Mouse (Mus musculus) forelimb bud, embryonic 11.5 days (tissue): ENCODE results near the gene Arid1a.
"Not testable (repeated sequence)": the region's sequence is repeated elsewhere in the genome, so short reads cannot be mapped to it uniquely, and the experiment has no call there.

Source experiments
- DNase-seq: peaks from one replicate; pipeline ENCODE4 v3.0.0-alpha.2; 2012; ENCODE audit warnings: low read depth, low spot score

Gene Arid1a

DNA sequence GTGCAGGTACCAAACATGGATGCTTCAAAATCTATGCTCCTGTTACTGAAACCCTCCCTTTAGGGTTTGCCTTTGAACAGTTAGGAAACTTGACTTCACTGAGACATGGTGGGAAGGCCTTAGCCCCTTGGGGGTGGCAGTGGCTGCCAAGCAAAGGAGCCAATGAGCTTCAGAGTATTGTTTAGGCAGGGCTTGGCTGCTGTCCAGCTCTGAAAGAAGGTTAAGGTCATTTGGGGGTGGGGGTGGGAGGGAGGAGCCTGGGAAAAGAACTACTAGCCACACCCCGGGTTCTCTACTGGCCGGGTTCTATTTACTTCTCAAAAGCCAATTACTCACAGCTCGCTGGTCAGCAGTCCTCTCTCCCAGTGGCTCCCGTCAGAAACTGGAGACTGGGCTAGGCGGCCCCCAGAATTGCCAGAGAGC, 81.0 kb downstream of the Arid1a start:
- peak; percentile 60 for DNase-seq

DNA sequence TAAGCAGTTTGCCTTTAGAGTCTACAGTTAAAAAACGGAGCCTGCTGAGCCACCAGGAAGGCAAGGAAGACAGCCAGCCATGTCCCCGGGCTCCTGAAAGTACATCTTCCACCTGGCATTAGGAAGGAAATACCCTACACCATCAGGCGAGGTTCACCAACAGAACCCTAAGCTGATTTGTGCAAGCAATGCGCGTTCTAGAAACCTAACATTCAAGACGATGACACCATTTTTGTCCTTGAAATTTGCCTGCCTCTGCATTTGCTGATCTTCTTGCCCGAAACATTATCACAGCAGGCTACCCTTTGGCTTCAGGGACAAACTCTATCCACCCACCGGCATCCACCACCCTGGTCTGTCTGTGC, 82.3 kb downstream of the Arid1a start:
- no peak for DNase-seq

DNA sequence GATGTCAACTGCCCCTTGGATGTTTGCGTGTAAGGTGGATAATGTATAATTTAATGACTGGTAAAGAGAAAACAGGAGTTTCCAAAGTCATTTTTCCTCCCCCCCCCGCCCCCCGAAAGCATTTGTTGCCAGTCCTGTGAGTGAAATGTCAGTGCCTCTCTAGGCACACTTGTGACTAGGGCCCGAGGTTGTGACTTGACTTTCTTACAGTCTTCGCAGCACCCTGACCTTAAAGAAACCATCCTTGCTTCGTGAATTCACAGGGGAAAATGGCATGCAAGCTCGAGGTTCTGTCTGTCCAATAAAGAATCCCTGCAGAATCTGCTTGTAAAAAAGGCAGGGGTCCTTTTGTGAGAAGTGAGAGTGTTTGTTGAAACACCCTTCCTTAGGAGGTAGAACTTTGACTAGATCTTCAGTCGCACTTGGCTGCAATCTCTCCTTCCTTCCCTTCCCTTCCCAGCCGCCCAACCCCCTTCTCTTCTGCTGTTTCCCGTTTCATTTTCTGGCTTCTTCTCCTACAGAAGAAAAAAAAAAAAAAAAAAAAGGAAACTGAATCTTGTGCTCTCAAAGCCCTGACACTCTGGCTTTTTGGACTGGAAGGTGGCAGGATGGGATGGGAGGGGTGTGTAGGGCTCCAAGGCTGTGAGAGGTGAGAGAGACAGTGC, 82.8 kb downstream of the Arid1a start:
- no peak for DNase-seq

DNA sequence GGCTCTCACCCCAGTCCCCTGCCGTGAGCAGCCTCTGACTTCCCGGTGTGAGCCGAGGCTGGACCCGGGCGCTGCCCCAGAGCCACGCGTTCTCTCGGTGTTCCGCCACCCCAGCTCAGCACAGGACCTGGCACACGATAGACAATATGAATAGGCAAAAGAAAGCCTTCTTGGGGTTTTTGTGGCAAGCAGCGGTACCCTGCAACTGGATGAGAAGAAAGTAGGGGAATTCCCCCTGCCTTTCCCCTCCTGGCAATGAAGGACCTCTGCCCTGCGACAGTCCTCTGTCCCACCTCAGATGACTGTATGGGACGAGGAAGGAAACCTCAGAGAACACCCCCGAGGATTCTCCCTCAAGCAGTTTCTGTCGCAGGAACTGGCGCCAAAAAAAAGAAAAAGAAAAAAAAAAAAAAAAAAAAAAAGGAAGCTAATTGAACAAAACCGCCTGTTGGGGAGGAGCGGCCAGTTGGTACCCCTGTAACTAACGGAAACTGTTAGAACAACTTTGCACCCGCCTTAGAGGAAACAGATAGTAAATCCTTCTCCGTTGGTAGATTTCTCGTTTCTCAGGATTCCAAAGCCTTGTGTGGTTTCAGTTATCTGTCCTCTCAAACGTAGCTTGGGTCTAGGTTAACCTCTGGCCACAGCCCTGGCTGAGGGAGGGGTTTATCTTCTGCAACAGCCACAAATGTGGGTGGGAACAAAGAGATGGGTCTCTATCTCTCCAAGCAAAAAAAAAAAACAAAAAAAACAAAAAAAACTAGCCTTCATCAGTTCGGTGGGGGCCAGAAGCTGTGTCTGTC, 83.5 kb downstream of the Arid1a start:
- DNase-seq: no peak

DNA sequence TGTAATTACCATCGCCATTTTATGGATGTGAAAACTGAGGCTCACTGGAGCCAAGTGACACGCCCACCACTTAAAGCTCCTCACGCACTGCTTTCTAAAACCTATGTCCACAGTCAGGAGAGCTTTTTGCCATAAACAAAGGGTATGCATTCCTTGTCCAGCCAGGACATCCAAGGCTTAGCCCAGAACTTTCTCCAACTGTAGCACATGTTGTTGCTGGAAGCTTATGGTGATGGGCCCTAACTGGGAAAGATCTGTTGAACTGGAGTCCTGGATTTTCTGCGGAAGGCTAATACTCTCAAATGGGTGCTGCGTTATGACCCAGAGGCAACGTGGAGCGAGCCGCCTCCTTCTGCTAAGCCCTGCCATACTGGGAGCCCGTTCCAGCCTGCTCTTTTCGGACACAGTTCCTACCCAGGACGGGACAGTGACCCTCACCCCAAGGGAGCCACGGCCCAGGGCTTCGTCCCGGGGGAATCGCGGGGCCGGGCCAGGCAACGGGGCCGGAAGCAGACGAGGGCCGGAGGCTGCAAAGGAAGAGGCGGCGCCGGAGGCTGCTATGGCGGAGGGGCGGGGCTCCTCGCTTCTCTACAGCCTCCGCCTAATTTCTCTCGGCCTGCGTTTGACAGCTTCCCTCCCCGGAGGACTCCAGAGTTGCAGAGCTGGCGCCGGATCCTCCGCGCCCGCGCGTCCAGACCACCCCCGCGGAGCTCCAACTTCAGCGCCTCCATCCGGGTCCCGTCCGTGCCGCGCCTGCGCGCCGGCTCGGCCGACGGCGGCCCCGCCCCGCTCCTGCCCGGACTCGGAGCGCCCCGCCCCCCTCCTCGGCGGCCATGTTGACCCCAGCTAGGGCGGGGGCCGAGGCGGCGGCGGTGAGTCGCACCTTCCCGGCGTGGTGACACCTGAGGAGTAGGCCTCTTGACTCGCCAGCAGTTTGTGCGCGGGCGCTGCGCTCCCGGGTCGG, 84.4 kb downstream of the Arid1a start, which contains the start of gene Pigv:
Pigv (minus strand) TSS at position 767 of the 964 bp plus-strand sequence.
- peak; percentile 87 for DNase-seq

DNA sequence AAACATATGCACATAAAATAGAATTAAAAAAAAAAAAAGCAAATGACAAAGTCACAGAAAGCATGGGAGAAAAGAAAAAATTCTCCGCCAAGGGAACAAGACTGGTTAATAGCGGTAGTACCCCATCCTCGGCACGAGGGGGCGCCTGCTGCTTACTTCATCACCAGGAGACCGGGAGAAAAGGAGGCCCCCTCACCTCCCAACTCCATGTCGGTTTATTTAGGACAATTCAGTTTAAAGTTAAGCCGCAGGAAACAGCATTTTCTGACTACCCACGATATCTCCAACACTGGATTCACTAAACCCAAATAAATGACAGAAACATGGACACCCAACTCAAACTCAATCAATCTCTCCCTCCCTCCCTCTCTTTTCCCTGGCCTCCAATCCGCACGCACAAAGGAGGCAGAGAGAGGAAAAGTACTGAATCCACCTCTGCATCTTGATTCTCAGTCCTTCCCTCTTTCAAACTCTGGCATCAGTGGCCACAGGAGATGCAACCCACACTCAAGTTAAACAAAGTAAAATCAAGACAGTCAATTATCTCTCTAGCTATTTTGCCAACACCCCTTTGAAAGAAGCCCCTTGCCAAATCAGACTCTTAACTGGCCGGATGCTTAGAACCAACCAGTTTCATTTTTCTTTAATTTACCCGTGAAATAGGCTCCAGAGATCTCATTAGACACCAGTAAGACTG, 85.2 kb downstream of the Arid1a start:
- peak; percentile 80 for DNase-seq

DNA sequence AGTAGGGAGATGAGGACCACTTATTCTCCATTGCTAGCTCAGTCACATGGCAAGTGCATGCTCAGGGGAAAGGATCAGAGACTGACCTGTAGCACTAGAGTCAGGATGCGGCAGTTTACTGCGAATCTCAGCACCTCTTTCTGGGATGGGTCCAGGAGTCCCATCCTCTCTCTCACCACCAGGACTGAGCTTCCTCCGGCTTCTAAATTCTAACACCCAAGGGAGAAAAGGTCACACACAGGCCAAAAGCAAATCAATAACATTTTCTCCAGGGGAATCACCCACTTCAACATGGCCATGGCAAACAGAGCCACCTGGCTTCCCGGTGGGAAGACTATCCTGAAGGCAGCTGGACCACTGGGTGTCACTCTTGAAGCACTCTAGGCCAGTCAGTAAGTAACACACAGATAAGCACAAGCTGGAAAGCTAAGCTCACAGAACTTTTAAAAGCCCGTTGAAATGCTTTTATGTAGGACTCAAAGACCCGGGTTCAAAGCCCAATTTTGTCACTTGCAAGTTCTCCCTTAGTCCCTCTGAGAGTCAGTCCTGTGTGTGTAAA, 86.8 kb downstream of the Arid1a start:
- DNase-seq: no peak

DNA sequence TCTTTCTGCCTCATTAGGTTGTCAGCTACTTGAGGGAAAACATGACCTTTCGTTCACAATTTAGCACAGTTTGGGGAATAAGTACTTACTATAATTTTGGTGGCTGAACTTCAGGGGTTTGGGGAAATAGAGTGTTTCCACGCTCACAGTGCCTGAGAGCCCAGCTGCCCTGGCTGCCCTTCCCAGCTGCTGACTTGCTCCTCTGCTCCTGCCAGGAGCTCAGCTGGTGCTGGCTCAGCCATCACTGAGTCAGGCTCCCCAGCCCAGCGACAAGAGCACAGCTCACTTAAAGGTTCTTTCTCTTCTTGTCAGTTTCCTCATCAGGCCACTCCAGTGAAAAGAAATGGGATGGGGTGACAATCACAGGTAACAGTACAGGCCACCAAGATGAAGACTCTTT, 88.0 kb downstream of the Arid1a start:
- no peak for DNase-seq

DNA sequence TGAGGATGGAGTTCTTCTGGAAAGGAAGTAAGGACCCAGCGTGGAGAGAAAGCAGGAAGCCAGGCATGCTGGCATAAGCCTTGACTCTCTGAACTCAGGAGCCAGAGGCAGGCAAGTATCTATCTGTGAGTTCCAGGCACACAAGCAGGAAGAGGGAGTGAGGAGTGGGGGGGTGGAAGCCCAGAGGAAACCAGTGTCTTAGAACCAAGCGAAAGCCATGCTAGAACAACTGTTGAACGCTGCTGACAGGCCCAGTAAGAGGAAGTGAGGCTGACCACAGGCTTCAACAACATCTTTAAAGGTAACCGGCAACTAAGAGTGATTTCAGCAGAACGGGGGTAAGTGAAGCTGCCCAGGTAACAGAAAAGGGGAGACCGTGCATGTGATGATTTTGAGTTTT, 90.4 kb downstream of the Arid1a start:
- DNase-seq: no peak

DNA sequence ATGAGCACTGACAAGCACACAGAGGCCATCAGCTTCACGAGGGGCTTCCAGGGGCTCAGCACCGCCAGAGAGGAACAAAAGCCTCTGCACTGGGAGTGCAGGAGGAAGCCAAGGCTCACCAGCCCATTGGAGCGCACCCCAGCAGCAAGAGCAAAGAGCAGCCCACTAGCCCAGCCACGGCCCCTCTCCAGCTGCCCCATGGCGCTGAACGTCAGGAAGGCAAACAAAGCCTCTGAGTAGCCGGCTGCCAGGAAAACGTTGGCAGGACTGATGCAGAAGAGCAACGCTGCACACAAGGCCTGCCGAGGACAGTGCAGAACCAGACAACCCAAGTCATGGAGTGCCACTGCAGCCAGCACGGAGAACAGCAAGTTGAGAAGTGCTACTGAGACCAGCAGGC, 91.5 kb downstream of the Arid1a start:
- DNase-seq: no peak

DNA sequence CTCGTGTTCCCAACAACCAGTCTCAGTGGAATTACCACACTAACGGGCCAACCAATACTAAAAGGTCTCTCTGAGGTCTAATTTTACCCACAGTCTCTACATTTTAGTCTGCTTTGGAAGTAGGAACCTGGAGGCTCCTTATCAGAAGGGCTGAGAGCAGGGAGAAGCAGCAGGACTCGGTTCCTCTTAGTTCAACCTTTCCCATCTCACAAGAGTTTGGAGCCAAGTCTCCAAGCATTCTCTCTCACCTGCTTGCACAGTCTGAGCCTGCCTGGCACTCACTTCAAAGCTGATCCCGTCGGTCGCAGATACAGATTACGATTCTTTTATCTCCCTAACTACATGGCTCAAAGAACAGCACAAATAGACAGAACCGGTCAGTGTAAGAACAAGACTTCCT, 93.6 kb downstream of the Arid1a start:
- DNase-seq: no peak

DNA sequence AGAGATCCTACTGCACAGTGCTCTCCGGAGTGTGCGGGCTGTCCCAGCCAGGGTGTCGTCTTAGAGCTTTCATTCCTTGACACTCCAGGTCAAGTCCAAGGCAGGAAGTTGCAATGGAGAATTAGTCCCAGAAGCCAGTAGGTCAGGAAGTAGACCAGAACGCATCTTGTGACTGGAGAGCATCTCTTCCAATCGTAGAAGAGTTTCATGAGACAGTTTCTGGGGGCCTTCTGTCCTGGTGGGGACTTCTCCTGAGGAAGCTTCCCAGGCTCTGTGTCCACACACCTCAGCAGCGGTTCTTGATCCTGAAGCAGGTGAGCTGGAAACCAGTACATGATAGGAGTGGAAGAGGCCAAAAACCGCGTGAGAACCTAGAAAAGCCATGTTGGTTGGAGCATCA, 94.1 kb downstream of the Arid1a start:
- no peak for DNase-seq

DNA sequence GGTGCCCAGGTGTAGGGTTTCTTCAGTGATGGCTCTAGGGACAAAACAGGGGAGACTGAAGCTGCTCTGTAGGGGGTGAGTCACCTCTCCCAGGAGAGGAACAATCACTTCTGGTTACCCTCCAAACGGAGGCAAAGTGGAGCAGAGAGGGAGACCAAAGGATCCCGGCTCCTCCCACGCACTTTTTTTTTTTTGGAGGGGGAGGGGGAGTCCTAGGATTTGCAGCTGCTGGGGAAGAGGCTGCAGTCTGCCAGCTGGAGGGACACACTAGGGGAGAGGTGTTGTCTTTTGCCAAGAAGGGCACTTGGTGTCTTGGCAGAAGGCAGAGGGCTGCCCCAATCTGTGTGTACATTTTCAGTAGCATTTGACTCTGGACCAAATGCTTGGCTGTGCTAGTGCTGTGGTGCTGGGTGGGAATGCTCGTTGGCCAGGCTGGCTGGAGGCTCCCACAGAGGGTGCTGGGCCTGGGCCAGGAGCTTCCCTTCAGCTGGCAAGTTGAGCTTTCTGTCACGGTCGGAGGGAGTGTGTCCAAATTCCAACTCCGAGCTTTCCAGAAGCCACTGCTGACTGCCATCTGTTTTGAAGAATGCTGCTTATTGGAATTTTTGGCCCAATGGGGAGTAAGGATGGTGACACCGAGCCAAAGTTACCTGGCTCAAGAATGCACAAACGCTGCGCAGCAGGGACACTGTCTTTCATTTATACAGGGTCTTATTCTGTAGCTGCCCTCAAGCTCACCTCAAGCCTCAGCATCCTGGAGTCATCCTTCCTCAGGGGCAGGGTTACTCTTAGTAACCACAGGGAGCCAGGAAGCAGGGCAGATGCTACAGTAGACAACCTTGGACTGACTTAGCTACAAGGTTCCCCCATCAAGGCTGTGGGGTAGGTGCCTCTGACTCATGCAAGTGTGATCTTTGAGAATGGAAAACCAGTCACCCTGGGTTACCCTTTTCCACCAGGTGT, 96.1 kb downstream of the Arid1a start:
- no peak for DNase-seq

DNA sequence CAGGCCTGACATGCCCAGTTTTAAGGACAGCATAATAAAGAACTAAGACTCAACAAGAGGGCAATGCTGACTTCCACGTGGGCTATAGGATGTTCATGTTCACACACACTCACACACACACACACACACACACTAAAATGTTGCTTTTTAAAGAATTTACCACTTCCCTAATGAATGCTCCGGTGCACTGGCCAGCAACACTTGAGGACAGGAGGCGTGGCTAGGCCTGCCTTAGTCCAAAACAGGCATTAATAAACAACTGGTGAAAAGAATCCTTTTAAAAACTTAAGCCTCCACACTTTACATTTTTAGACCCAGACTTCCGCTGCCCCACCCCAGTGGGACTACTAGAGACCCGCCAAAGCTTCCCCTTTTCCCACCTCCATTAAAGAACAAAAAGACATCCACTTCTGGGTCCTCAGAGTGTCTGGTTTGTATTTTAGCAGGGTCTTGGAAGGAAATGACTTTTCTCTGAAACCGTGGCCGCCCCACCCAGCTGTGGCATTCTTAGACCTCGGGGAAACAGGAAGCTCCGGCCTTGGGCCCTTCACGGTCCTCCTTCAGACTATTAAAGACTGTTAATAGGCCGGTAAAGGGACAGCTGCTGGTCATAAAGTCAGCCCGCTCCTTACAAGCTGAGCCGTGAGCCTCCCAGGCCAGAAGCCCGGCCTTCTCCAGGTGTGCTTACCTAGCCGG, 96.9 kb downstream of the Arid1a start:
- DNase-seq: peak; percentile 78

DNA sequence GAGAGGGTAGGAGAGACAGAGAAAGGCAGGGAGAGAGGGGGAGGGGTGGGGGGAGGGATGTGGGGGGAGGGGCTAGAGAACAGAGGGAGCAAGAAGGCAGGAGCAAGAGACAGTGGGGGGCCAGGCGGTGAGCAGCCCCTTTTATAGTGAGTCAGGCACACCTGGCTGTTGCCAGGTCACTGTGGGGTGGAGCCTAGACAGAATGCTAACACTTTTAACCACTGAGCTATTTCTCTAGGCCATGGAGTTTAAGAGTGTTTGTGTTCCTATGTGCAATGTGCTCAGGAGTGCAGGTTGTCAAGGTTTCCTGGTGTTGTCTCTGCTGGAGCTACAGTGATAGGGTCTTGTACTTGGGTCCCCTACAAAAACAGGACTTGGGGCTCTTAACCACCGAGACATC, 97.8 kb downstream of the Arid1a start:
- no peak for DNase-seq

DNA sequence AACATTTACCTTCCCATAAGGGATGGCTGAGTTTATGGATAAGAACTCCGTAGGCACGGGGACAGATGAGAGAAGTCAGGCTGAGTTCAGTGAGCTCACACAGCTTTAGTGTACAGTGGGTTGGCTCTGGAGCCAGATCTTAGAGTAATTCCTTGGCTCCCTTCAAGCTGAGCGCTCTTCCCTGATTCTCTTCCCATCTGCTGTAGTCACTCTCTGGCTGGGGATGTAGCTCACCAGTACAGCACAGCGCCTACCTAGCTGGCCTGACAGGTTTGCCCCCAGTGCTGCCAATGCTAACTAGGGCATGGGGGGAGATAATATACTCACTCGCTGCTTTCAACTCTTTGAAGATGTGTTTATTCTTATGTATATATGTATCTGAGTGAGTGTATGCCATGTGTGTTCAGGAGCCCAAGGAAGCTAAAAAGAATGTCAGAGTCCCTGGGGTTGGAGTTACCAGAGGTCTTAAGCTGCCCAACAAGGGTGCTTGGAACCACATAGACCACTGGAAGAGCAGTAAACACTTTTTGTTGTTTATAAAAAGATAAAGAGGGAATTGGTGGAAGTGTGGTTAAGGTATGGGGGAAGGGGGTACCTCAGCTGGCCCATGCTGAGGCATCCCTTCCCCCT, 98.6 kb downstream of the Arid1a start:
- no peak for DNase-seq

DNA sequence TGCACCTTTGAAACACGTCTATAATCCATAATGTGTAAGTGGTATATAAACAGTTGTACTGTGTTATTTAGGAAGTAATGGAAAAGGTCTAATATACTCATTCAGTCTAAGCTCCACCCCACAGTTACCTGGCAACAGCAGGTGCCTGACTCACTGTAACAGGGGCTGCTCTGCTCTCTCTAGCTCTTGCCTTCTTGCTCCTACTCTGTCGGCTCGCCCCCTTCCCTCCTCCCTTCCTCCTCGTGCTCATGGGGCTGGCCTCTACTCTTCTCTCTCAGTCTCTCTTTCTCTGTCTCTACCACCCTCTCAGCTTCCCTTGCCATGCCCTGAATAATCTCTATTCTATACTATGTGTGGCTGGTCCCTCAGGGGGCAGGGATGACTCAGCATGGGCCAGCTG, 99.6 kb downstream of the Arid1a start:
- no peak for DNase-seq

DNA sequence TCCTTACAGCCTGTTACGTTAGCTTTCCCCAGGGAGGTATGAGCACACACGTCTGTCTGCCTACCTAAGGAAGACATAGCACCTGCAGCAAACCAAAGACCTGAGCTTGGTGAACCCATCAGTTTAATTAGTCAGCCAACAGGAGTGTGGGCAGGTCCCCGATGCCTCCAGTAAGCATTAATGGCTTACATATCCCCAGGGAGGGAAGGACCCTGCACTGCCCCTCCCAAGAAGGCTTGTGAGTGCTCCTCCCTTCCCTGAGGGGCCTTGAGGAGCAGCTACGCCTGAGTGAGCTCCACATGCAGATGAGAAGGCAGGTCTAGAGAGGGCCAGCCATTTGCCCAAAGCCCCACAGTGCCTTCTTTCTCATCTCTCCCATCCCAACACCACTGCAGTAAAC, 100.3 kb downstream of the Arid1a start:
- no peak for DNase-seq

DNA sequence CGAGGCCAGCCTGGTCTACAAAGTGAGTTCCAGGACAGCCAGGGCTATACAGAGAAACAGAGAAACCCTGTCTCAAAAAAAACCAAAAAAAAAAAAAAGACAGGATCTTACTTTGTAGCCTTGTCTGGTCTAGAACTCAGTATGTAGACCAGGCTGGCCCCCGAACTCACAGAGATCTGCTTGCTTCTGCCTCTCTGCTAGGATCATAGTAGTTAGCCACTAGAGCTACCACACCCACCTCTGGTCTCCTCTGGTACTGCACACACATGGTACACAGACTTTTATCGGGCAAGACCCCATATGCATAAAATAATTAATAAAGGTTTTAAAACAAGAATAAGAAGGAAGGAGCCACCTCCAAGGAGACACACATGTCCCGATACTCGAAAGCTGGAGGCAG, 102.5 kb downstream of the Arid1a start:
- DNase-seq: not testable (repeated sequence)
